14 mouse cellular contexts compared by ENCODE assay signal in the genomic region with DNA sequence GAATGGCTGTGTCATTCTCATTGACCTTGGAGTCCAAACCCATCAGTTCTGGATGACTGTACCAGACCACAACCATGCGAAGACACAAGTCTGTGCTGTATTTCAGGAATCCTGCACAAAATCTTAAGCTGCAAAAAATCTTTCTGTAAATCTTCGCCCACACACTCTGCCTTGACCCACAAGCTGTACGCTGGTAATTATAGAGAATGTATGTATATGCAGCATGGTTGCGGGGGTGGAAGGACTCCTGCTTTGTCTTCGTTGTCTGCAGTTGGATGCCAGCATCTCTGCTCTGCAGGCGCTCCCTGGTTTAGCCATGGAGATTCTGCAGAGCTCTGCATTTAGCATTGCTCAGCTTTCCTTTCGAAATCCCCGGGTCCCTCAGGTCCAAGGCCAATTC. TPM values are rescaled to one million over a fixed set of nuclear protein-coding genes. Genes with fewer than 3 reads are reported as not detected.
DNase-seq lines count a peak whose midpoint lies in the region; ATAC-seq lines count a peak whose summit lies in the region.
"Had no signal": no experiment of that assay in that cellular context is flagged by ENCODE, and none has a peak within 500 bp of the region (broad histone marks: within the 10 kb centered on the region; RNA-seq: fewer than 3 reads in every experiment).

No protein-coding gene starts in this region.

- peak; percentile 8 to 12 for DNase-seq in adrenal gland, postnatal 36 days
- no peak for DNase-seq in adrenal gland, postnatal 4 days (ENCODE audit: low spot score in 2 of 2)
- DNase-seq in left cerebral cortex, adult 8-10 months (ENCODE audit: low spot score in 2 of 2) = peak; percentile 21 to 86
- peak; percentile 74 to 89 for DNase-seq in right cerebral cortex, postnatal 10 days (ENCODE audit: low spot score in 2 of 2)
- no peak for DNase-seq in retina, embryonic 14.5 days (ENCODE audit: low spot score)
- DNase-seq in urinary bladder, adult 18-20 months (ENCODE audit: low spot score in 2 of 2) = no peak
- DNase-seq: cerebellum, adult 11 months; gastrocnemius, postnatal 25 days; kidney, postnatal 4 days; lung, adult 2 months had no signal

- peak; percentile 78 for ATAC-seq in frontal cortex, adult (ENCODE audit: low TSS enrichment)
- ATAC-seq in megakaryocyte, adult 5-6 weeks (ENCODE audit: poor library complexity, severe bottlenecking) = no peak
- ATAC-seq: intestine, embryonic 15.5 days had no signal

RNA-seq across cellular contexts. Expression of a gene that starts 42.9 kb away (rescaled TPM):
- 1 to 10 TPM; 3.4 to 6.0 TPM for total RNA-seq in adrenal gland, postnatal 36 days (2021)
- total RNA-seq in adrenal gland, postnatal 4 days (2021) = 1 to 10 TPM; 6.6 to 7.7 TPM
- 1 to 10 TPM; 2.0 to 5.6 (median 3.6) TPM for total RNA-seq in left cerebral cortex, adult 8-10 months (2022)
- 23.1 and 26.8 TPM in 2 replicates for total RNA-seq in megakaryocyte, adult 5-6 weeks (2015)
- total RNA-seq in megakaryocyte, adult 5-6 weeks (2017) = 6.2 and 9.1 TPM in 2 replicates
- total RNA-seq: megakaryocyte-erythroid progenitor cell, adult 5-6 weeks had no signal

Comparison
In these comparisons a context has a peak if more than half of its experiments do, and no peak if none do; other contexts are left out.
1. DNase-seq: peak in adrenal gland, postnatal 36 days (2 of 2), left cerebral cortex, adult 8-10 months (2 of 2) and right cerebral cortex, postnatal 10 days (2 of 2); none in adrenal gland, postnatal 4 days (0 of 2), retina, embryonic 14.5 days (single experiment) and urinary bladder, adult 18-20 months (0 of 2).